Mouse (Mus musculus) layer of hippocampus, postnatal 10 days (tissue): ENCODE measurements around the gene Cyb561d2. TPM values are rescaled to one million over a fixed set of nuclear protein-coding genes. Genes with fewer than 3 reads are reported as not detected.
"Not testable (repeated sequence)": the region's sequence is repeated elsewhere in the genome, so short reads cannot be mapped to it uniquely, and the experiment has no call there.

ENCODE experiments used
- DNase-seq, 2 experiments: peaks; one replicate each; pipeline ENCODE4 v3.0.0; 2021; ENCODE audit warnings: low spot score in 2 of 2
- total RNA-seq, 2 experiments: library from RNA; stranded (reverse); gene quantifications; 2 replicates each; pipeline ENCODE4 v1.2.3; 2021

Cyb561d2 gene
- total RNA-seq, 2 experiments from 2014 or later = 17.7 to 19.5 TPM

DNA sequence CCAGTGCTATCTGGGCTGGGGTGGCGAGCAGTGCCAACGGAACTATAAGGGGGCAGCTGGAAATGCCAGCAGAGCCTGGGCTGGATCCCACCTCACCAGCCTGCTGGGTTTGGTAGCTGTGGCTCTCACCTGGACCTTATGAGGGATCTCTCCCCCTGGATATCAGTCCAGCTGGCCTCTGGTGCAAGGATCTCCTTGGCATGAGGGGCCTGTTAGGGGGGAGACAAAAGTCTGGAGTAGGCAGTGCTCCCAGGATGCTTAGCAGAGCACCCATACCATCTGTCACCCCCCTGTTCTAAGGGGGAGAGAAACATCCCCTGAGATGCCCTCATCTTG is 30.3 kb upstream of the Cyb561d2 start:
- no peak for DNase-seq

GRCm38 (mm10) chr9:107571534-107572326 is 29.7 kb upstream of the Cyb561d2 start:
- DNase-seq = no peak

GRCm38 (mm10) chr9:107570845-107571244 is 28.9 kb upstream of the Cyb561d2 start:
- DNase-seq = no peak

- no peak for DNase-seq
Observed at GRCm38 (mm10) chr9:107570016-107570415, 28.0 kb upstream of the Cyb561d2 start.

GRCm38 (mm10) chr9:107569270-107569669 is 27.3 kb upstream of the Cyb561d2 start:
- no peak for DNase-seq

DNA sequence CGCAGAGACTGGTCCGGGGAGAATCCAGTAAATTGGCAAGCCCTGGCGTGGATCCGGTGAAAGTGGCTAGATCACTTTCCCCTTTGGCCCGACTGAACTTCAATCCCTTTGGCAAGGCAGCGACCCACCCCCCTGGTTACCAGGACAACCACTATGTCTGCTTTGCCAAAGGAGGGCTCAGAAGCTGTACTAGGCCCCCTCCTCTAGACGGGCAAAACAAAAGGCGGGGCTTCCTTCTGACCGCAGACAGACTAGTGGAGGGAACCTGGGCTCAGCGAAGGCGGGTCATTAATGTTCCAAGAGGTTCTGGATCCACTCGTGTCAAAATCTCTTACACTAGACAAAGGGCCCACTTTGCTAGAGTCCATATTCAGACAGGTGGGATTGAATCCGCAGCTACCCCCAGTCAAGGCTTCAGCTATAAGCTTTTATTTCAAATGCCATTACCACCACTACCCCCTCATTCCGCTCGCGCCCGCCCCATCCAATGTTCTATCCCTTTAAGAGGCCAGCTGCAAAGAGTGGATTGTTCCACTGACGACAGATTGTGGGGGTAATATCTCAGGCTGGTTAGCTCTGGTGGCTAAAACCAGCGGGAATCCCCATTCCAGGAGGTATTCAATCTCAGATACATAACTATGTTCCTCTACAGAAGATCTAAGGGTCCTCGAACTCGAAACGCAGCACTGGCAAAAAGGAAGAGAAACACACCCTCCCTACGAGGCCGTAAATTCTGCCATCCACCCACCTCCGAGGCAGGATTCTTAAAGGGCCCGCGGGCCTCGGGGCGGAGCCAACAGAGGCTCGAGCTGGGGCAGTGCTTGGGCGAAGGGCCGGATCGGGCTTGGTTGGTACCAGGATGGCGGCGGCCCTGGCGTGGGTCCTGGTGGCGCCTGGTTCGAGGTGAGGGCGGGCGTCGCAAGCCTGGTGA is 26.6 kb upstream of the Cyb561d2 start:
- DNase-seq = peak; percentile 81 to 86

DNA sequence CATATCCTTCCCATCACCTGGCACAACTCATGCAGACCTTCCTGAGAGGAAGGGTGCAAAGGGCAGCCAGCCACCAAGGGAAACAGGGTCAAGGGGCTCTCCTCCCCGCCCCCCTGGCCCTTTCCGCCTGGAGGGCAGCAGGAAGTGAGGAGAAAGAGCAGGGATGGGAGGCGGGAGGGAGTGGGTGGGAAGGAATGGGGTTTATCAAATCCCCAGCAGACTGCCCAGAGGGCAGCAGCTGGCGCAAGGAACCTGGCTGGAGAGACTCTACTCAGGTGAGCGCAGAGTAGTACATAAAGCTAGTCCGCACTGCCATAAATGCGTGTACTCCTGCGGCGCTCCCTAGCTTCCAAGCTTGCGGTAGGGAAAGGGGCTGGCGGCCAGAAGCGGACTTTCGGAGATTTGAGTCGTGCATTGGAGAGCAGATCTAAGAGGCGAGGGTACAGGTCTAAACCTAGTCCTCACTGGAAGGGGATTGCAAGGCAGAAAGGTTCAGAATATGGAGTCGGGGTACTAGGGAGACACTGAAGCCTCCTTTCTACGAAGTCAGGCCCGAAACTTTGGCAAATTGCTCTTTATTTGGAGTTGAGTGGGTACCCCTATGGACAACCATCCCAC is 25.8 kb upstream of the Cyb561d2 start, which contains the start of gene Hyal2:
Hyal2 (plus strand) TSS at position 244 of the 618 bp plus-strand sequence.
- DNase-seq = no peak

- DNase-seq = no peak
Observed at GRCm38 (mm10) chr9:107566855-107567254, 24.9 kb upstream of the Cyb561d2 start.

DNA sequence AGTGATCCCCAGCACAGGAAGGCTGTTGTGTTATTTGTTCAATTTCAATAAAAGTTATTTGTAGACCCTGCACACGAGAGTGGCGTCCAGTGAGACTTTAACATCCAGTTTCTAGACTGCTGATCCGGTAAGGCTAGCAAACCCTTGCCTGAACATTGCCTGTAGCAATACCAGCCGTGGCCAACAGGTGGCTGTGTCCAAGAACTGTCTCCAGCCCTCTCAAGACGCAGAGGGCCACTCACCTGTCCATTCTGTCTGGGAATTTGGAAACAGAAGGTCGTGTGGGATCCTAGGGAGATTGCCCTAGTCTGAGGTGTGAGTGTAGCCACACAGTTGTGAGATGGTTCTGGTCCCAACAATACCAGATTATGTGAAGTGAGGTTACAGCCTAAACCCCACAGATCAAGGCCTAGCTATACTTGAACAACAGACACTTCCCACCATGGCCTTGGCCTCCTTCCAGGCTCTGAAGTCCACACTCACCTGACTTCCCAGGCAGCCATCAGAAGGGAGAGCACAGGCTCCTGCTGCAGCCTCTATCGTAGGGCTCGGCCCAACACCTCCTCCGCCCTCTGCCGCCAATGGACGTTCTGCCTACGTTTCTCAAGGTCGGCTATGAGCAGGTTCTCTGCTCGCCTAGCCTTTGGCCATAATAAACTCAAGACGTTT is 24.2 kb upstream of the Cyb561d2 start:
- peak; percentile 78 to 84 for DNase-seq

GRCm38 (mm10) chr9:107565556-107565955 is 23.6 kb upstream of the Cyb561d2 start:
- DNase-seq = not testable (repeated sequence)

DNA sequence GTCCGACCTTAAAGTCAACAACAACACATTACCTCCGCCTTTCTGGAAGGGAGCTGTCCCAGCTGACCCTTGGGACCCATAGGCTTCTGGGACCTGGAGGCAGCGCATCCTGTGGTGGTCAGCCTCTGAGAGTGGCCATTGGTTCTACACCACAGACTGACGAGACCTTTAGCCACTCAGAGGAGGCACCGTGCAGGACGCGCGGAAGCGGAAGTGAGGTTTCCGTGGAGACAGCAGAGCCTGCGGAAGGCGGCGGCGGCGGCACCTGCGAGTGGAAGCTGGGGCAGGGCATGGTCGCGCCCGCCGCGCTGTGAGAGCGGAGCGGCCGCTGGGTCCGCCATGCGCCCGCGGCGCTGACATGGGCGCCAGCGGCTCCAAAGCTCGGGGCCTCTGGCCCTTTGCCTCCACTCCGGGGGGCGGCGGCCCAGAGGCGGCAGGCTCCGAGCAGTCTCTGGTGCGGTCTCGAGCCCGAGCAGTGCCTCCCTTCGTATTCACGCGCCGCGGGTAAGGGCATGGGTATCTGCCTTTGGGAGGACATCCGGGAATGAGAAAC is 21.1 kb upstream of the Cyb561d2 start, which contains the start of gene Tusc2:
Tusc2 (plus strand) TSS at position 227 of the 553 bp plus-strand sequence.
- DNase-seq = peak; percentile 89 to 92

- DNase-seq = no peak
Observed at GRCm38 (mm10) chr9:107556346-107556745, 14.4 kb upstream of the Cyb561d2 start.

GRCm38 (mm10) chr9:107555701-107556100 is 13.7 kb upstream of the Cyb561d2 start:
- no peak for DNase-seq

DNA sequence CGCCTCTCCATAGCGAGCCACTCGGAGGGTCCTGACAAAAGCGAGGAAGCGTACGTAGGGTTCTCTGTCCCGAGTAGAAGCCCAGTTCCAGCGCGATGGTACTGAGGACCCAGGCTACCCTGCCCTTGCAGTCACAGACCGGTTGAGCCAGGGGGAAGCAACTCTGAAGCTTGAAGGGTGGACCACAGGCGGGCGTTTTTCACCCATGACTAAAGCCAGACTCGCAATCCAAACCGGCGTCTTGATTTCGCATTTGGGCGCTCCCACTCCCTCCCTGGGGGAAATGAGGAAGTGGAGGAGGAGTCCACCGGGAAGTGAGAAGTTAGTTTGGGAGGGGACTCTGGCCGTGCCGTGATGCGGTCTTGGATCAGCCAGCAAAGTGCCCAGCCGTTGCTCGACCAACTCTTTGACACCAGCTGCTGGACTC is 13.1 kb upstream of the Cyb561d2 start:
- peak in 1 of 2 experiments; percentile 36 for DNase-seq

- peak; percentile 86 to 90 for DNase-seq
Observed at GRCm38 (mm10) chr9:107554319-107554825, 12.4 kb upstream of the Cyb561d2 start.

DNA sequence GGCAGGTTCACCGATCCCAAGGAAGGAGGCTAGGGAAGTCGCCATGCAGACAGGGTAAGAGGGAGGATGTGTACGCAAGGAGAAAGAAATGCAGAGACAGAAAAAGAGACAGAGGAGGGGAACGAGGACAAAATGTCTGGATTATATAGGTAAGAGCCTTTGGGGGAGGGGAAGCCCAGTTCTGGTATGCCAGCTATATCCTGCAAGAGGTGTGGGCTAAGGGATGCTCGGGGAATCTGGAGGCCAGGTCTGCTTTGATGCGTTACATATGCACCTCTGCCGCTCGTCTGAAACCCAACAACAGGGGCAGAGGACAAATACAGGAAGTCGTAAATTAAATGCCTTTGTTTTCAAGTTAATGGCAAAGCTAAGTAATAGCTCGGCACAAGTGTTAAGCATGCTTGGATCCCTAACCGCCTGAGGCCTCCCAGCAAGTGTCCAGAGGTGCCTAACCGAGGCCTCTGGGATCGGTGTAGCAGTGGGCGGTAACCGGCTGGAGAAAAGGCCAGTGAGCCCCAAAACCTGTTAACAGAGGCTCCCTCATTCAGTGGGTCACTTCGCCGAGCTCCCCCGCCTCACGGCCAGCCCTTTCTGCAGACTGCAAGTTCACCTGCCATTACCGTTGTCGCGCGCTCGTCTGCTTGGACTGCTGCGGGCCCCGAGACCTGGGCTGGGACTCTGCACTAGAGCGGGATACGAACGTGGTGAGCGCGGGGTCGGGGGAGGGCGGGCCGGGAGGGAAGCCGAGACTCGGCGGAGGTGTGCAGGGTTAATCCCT is 11.7 kb upstream of the Cyb561d2 start:
- DNase-seq = peak in 1 of 2 experiments; percentile 51

DNA sequence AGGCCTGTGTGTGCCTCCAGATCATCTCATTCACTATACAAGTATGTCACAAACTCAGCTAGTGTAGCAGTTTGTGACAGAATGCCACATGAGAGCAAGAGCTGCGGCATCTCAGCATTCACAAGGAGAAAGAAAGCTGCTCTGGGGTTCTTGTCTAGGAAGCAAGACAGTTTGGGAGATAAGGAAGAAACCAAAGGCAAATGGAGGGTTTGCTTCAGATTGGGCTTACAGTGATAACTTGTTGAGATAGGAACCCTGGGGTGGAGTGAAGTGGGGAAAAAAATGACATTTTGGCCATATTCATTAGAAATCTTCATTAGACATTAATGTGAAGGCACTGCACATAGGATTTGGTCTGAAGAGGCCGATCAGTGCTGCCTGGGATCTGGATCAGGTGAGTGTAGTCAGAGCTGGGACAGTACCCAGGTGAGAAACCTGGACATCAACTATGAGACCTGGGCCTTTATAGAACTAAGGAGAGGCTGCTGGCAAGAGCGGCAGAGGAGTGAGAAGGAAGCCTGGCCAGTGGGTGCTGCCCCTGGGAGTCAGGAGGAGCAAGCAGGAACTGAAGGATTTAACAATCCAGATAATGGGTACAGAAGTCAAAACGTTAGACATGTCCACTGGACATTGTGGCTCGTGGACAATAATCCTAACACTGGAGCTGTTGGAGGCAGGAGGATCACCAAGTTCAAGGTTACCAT is 10.8 kb upstream of the Cyb561d2 start:
- DNase-seq = no peak

- DNase-seq = no peak
Observed at GRCm38 (mm10) chr9:107551890-107552355, 9.9 kb upstream of the Cyb561d2 start.
